11 mouse cellular contexts compared by ENCODE assay signal in the genomic region with DNA sequence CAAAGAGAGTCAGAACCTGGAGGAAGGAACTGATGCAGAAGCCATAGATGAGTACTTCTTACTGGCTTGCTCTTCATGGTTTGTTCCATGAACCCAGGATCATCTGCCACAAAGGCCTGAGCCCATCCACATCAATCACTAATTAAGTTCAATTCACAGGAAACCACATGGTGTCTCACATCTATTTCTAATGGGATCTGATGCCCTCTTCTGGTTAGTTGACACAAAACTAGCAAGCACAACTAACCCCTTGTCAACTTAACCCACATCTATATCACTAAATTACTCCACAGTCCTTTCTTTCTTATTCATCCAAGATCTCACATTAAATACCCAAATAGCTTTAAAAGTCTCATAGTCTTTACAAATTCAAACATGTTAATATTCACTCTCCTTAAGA. TPM values are rescaled to one million over a fixed set of nuclear protein-coding genes. Genes with fewer than 3 reads are reported as not detected.
DNase-seq lines count a peak whose midpoint lies in the region; ATAC-seq and TF ChIP-seq lines count a peak whose summit lies in the region.
"Had no signal": no experiment of that assay in that cellular context is flagged by ENCODE, and none has a peak within 500 bp of the region (broad histone marks: within the 10 kb centered on the region; RNA-seq: fewer than 3 reads in every experiment).

No protein-coding gene starts in this region.

- H3K4me2 ChIP-seq in midbrain, postnatal 0 days (ENCODE audit: low read depth, low read length, poor library complexity, severe bottlenecking), result no peak overlapping the region
- no peak overlapping the region for H3K4me2 ChIP-seq in midbrain, embryonic 15.5 days
- H3K4me2 ChIP-seq in neural tube, embryonic 15.5 days, result no peak overlapping the region
- H3K4me2 ChIP-seq: heart, embryonic 12.5 days had no signal

- no peak overlapping the region for H3K4me3 ChIP-seq in gastrocnemius, adult 2 months
- no peak overlapping the region for H3K4me3 ChIP-seq in midbrain, postnatal 0 days (ENCODE audit: low read depth, low read length)
- H3K4me3 ChIP-seq in midbrain, embryonic 15.5 days, result no peak overlapping the region
- no peak overlapping the region for H3K4me3 ChIP-seq in neural tube, embryonic 15.5 days (replicated peaks)
- H3K4me3 ChIP-seq: heart, embryonic 12.5 days had no signal

- H3K4me1 ChIP-seq in midbrain, postnatal 0 days (ENCODE audit: insufficient read depth, low read length), result no peaks in the 10 kb centered on the region
- no peaks in the 10 kb centered on the region for H3K4me1 ChIP-seq in midbrain, embryonic 15.5 days
- H3K4me1 ChIP-seq in neural tube, embryonic 15.5 days, result no peaks in the 10 kb centered on the region
- H3K4me1 ChIP-seq: heart, embryonic 12.5 days had no signal

- peak; percentile 59 for TF ChIP-seq CTCF in gastrocnemius, adult 2 months (IDR thresholded peaks at IDR 0.05)
- peak; percentile 40; the same call in 1 of the 2 replicates for TF ChIP-seq CTCF in midbrain, postnatal 0 days (IDR thresholded peaks at IDR 0.05)

- intact Hi-C loops in gastrocnemius, adult 2 months (cut with DNase I), result loop anchor here (5.0 kb wide), 1 partner anchor 131 kb away; no protein-coding TSS in a partner anchor

- no peak overlapping the region for H3K27ac ChIP-seq in gastrocnemius, adult 2 months
- no peak overlapping the region for H3K27ac ChIP-seq in midbrain, postnatal 0 days (ENCODE audit: low read depth, low read length)
- no peak overlapping the region for H3K27ac ChIP-seq in midbrain, embryonic 15.5 days
- no peak overlapping the region for H3K27ac ChIP-seq in neural tube, embryonic 15.5 days (replicated peaks)

- H3K9ac ChIP-seq in midbrain, postnatal 0 days (replicated peaks; ENCODE audit: low read length, poor library complexity, severe bottlenecking), result no peak overlapping the region
- no peak overlapping the region for H3K9ac ChIP-seq in midbrain, embryonic 15.5 days
- no peak overlapping the region for H3K9ac ChIP-seq in neural tube, embryonic 15.5 days (replicated peaks)
- H3K9ac ChIP-seq: heart, embryonic 12.5 days had no signal

- H3K36me3 ChIP-seq in midbrain, postnatal 0 days (ENCODE audit: insufficient read depth, low read length), result no peaks in the 10 kb centered on the region
- H3K36me3 ChIP-seq in midbrain, embryonic 15.5 days (replicated peaks), result no peaks in the 10 kb centered on the region
- H3K36me3 ChIP-seq in neural tube, embryonic 15.5 days, result no peaks in the 10 kb centered on the region
- H3K36me3 ChIP-seq: heart, embryonic 12.5 days had no signal

- no peaks in the 10 kb centered on the region for H3K27me3 ChIP-seq in midbrain, postnatal 0 days (ENCODE audit: insufficient read depth, low read length)
- H3K27me3 ChIP-seq in midbrain, embryonic 15.5 days (replicated peaks), result no peaks in the 10 kb centered on the region
- H3K27me3 ChIP-seq in neural tube, embryonic 15.5 days (replicated peaks), result no peaks in the 10 kb centered on the region
- H3K27me3 ChIP-seq: heart, embryonic 12.5 days had no signal

- ATAC-seq in midbrain, postnatal 0 days (ENCODE audit: low FRiP score), result no peak
- no peak for ATAC-seq in midbrain, embryonic 15.5 days (replicated peaks)
- no peak for ATAC-seq in neural tube, embryonic 15.5 days (ENCODE audit: low FRiP score)

- H3K9me3 ChIP-seq in midbrain, postnatal 0 days (ENCODE audit: low read length), result no peaks in the 10 kb centered on the region
- H3K9me3 ChIP-seq in midbrain, embryonic 15.5 days, result no peaks in the 10 kb centered on the region
- no peaks in the 10 kb centered on the region for H3K9me3 ChIP-seq in neural tube, embryonic 15.5 days (replicated peaks)
- H3K9me3 ChIP-seq: heart, embryonic 12.5 days had no signal

- DNase-seq in gastrocnemius, adult 2 months, result no peak
- no peak for DNase-seq in gastrocnemius, adult 8-10 months (ENCODE audit: low spot score in 2 of 2)
- peak; percentile 21 for DNase-seq in midbrain, postnatal 0 days (ENCODE audit: low spot score)
- DNase-seq in embryo, embryonic 11 days, result peak; percentile 7
- no peak for DNase-seq in adrenal gland, adult 2 months
- DNase-seq in right cerebral cortex, adult 2 months (ENCODE audit: low spot score in 2 of 2), result no peak
- DNase-seq: adrenal gland, postnatal 36 days; cerebellum, postnatal 14 days had no signal

RNA-seq across cellular contexts. Expression of gene Cd200, which starts 4.6 kb away (rescaled TPM):
- total RNA-seq in gastrocnemius, adult 2 months (2021), result 10 to 100 TPM; 10.4 to 20.1 TPM
- 10 to 100 TPM; 10.7 to 28.3 (median 18.0) TPM for total RNA-seq in gastrocnemius, adult 8-10 months (2022)
- 272 and 340 TPM in 2 replicates for total RNA-seq in midbrain, postnatal 0 days (2014; rRNA removed)
- 503 and 514 TPM in 2 replicates for polyA plus RNA-seq in midbrain, postnatal 0 days (2015; fragmentation: Nextera tagmentation; extraction: Ambion mirVana)
- polyA plus RNA-seq in midbrain, embryonic 15.5 days (2015; fragmentation: Nextera tagmentation; extraction: Ambion mirVana), result 354 and 372 TPM in 2 replicates
- 10 to 100 TPM; 39.9 to 67.3 TPM for total RNA-seq in adrenal gland, adult 2 months (2021)
- 25.4 and 27.2 TPM in 2 replicates for polyA plus RNA-seq in adrenal gland, adult 2 months (2012; rRNA removed)
- 293 and 354 TPM in 2 replicates for polyA plus RNA-seq in neural tube, embryonic 15.5 days (2015; fragmentation: Nextera tagmentation; extraction: Ambion mirVana)

Comparison
In these comparisons a context has a peak if more than half of its experiments do, and no peak if none do; other contexts are left out.
1. DNase-seq: peak in midbrain, postnatal 0 days (single experiment) and embryo, embryonic 11 days (single experiment); none in gastrocnemius, adult 2 months (single experiment), gastrocnemius, adult 8-10 months (0 of 2), adrenal gland, adult 2 months (single experiment) and right cerebral cortex, adult 2 months (0 of 2).